Mouse (Mus musculus) MEL (cell line): Measurements from ENCODE around the gene Thsd4.

Source experiments
- CTCF ChIP-seq, 3 experiments: IDR thresholded peaks in 2 of 3; conservative IDR thresholded peaks in 1 of 3; 2 replicates each; pipeline ENCODE4 v1.5.1; 2011 to 2012; ENCODE audit warnings: low read length in 3 of 3, low read depth in 2 of 3, mild to moderate bottlenecking in 2 of 3, improper control_type of control experiment in 1 of 3, inconsistent platforms in 1 of 3, mixed read lengths in 1 of 3, moderate library complexity in 1 of 3; ENCODE audit not compliant: control insufficient read depth in 1 of 3, insufficient read depth in 1 of 3, poor library complexity in 1 of 3, severe bottlenecking in 1 of 3
- E2F4 ChIP-seq: IDR thresholded peaks from 2 replicates; pipeline ENCODE4 v1.6.1; 2011; ENCODE audit warnings: low read depth, low read length, improper control_type of control experiment, borderline replicate concordance
- EP300 ChIP-seq, 2 experiments: IDR thresholded peaks; 2 replicates each; pipeline ENCODE4 v1.6.1; 2011; ENCODE audit warnings: improper control_type of control experiment in 2 of 2, low read length in 2 of 2, low read depth in 1 of 2, mild to moderate bottlenecking in 1 of 2
- GABPA ChIP-seq: IDR thresholded peaks from 2 replicates; pipeline ENCODE4 v1.6.1; 2012; ENCODE audit warnings: low read depth, mild to moderate bottlenecking, inconsistent platforms, low read length, improper control_type of control experiment, moderate library complexity
- MXI1 ChIP-seq: IDR thresholded peaks from 2 replicates; pipeline ENCODE4 v1.6.1; 2011; ENCODE audit warnings: mild to moderate bottlenecking, low read depth, low read length, improper control_type of control experiment

GRCm38 (mm10) chr9:60139446-60139845 lies 382.4 kb downstream of the Thsd4 start:
- TF ChIP-seq MXI1 = no peak
- no peak for TF ChIP-seq GABPA
- no peak for TF ChIP-seq EP300 (IDR thresholded peaks at IDR 0.05; ENCODE audit: low read depth in 1 of 2, low read length in 2 of 2)
- no peak for TF ChIP-seq E2F4
- TF ChIP-seq CTCF (IDR thresholded peaks at IDR 0.05 in 2 of 3, conservative IDR thresholded peaks at IDR 0.05 in 1 of 3; ENCODE audit: control insufficient read depth in 1 of 3, insufficient read depth in 1 of 3, low read depth in 2 of 3, low read length in 3 of 3, poor library complexity in 1 of 3, severe bottlenecking in 1 of 3) = no peak
